Mouse (Mus musculus): ENCODE measurements at regions not wholly inside any gene's neighbourhood (a gene's known extent, or its start where the extent isn't known, plus 50 kb on each side); places are given as distances from the start of the nearest gene placed in this dataset.
"Not testable (repeated sequence)": the region's sequence is repeated elsewhere in the genome, so short reads cannot be mapped to it uniquely, and the experiment has no call there.

DNA sequence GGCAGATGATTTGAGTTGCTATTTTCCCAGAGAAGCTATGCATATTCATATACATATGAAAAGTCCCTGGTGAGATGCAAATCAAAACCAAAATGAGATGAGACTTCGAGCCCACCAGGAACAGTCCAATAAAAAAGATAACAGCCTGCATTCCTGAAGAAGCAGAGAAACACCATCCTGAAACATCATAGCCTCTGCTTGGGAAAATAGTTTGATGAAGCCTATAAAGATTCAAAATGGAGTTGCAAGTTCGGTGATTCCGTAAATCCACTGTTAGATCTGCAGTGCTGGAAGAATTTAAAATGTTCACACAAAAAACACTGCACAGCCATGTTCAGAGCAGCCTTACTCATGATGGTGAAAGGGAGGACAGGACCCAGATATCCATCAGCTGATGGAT, 98.9 kb downstream of the Gm15319 start:
- TF ChIP-seq CTCF (IDR thresholded peaks at IDR 0.05; ENCODE audit: insufficient read depth, low read length); POLR2A (IDR thresholded peaks at IDR 0.05; ENCODE audit: borderline replicate concordance, extremely low read depth, low read depth, low read length): not testable (repeated sequence)

All from lung, adult 2 months (tissue).